Mouse (Mus musculus) bone marrow macrophage, adult 2 months (primary cell): ENCODE results near the gene Nagpa. TPM values are rescaled to one million over a fixed set of nuclear protein-coding genes. Genes with fewer than 3 reads are reported as not detected.
"Not testable (repeated sequence)": the region's sequence is repeated elsewhere in the genome, so short reads cannot be mapped to it uniquely, and the experiment has no call there.

Source experiments
- H3K27ac ChIP-seq: 2 replicates; pipeline ENCODE4 v1.5.1; 2012; ENCODE audit warnings: low read depth, low read length; ENCODE audit not compliant: insufficient read depth
- H3K4me1 ChIP-seq: 2 replicates; pipeline ENCODE4 v1.6.1; 2012; ENCODE audit warnings: low read length; ENCODE audit not compliant: control insufficient read depth, insufficient read depth
- H3K4me3 ChIP-seq: 2 replicates; pipeline ENCODE4 v1.5.1; 2012; ENCODE audit warnings: mild to moderate bottlenecking, low read length, moderate library complexity; ENCODE audit not compliant: insufficient read depth
- CTCF ChIP-seq: IDR thresholded peaks from 2 replicates; pipeline ENCODE4 v1.5.1; 2012; ENCODE audit warnings: low read depth, mild to moderate bottlenecking, low read length, moderate library complexity
- POLR2A ChIP-seq: IDR thresholded peaks from 2 replicates; pipeline ENCODE4 v1.6.1; 2012; ENCODE audit warnings: mild to moderate bottlenecking, low read depth, low read length, borderline replicate concordance
- polyA plus RNA-seq: library from polyadenylated mRNA; stranded (reverse); fragments of >200 nt; gene quantifications from 2 replicates; pipeline ENCODE4 v1.2.4, GENCODE M21; 2012; ENCODE audit not compliant: missing spikeins, insufficient read depth, insufficient read length

Gene Nagpa
- 49.7 and 66.8 TPM in 2 replicates for polyA plus RNA-seq

DNA sequence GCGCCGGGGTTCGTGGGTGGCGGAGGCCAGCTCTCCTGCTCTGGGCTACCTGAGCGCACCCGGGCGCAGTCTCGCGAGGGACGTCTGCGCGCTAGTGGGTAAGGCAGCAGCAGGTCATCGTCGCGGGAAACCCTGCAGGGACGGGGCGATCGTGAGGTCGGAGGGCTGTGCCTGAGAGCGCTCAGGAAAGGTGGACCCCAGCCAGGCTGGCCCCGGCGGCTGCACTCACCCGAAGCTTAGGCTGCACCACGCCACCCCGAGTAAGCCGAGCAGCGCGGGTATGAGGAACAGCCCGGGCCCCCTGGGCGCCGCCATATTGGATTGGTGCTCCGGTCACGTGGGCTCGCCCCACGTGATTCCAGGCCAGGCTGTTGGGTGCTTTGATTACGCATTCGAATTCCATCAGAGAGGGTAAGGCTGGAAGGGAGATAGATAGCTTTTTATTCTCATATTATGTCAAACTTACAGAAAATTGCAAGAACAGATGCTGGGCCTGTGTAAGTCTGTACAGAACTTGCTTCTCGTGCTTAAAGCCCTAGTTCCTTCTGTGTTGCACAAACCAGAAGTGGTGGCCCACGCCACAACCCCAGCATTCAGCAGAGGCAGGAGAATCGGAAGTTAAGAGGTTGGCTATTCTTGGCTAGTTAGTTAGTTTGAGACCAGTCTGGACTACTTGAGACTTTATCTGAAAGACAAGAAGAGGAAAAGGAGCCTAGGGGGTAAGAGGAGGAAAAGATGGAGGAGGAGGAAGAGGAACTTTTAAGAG is at the start of gene Nagpa:
TSS of gene Nagpa (minus strand) at position 345 of the 766 bp plus-strand sequence.
- Histone ChIP-seq H3K4me3 (peak within 1 kb of the TSS; percentile 96), H3K27ac (peak within 1 kb of the TSS; percentile 89)
- TF ChIP-seq POLR2A (peak; percentile 87), CTCF (no peak)

GRCm38 (mm10) chr16:5252260-5252659 is 48.4 kb upstream of the Nagpa start:
- peaks cover 20% of the 10 kb centered on the region for H3K4me1 ChIP-seq
- TF ChIP-seq POLR2A: no peak
- no peak for TF ChIP-seq CTCF
- H3K27ac ChIP-seq: no peak overlapping the region
- no peak overlapping the region for H3K4me3 ChIP-seq

More for the DNA sequence above, at the start of gene Nagpa:
- peaks cover 31% of the 10 kb centered on the region for H3K4me1 ChIP-seq

DNA sequence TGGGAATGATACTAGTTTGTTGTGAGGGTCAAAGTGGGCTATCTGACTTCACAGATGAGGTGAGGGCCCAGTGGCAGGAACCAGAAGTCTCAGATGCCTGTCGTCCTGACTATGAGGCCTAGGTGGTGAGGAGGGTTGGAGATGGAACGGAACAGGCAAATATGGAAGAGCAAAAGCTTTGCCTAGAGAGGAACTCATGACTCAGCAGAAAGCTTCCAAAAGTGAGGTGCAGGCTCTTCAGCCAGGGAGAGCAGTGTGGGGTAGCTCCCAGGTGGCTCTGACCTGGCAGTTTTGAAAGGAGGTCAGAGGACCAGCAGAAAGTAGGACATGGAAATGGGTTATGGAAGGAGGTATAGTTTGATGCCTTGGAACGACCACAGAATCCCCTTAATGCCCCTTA is 47.1 kb upstream of the Nagpa start:
- no peak overlapping the region for H3K27ac ChIP-seq
- peaks cover 18% of the 10 kb centered on the region for H3K4me1 ChIP-seq
- H3K4me3 ChIP-seq: no peak overlapping the region
- TF ChIP-seq CTCF (no peak), POLR2A (no peak)

GRCm38 (mm10) chr16:5244411-5244810 is 40.6 kb upstream of the Nagpa start:
- Histone ChIP-seq H3K4me3 (no peak overlapping the region), H3K27ac (no peak overlapping the region), H3K4me1 (no peaks in the 10 kb centered on the region)
- TF ChIP-seq CTCF (peak; percentile 96), POLR2A (no peak)

DNA sequence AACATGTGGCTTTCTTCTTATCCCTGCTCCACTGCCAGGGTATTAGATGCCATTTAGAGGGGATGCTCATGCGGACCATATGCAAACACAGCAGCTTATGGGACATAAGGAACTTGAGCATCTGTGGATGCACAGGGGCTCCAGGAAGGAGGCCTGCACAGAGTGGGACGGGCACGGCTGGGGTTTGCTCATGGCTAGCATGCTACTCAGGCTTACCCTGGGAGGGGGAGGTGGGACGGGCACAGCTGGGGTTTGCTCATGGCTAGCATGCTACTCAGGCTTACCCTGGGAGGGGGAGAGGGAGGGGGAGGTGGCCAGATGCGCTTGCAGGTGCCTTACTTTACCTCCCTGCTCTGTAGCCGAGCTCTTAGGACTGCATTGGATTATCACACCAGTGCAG is 39.1 kb upstream of the Nagpa start:
- Histone ChIP-seq H3K27ac (no peak overlapping the region), H3K4me3 (no peak overlapping the region), H3K4me1 (no peaks in the 10 kb centered on the region)
- TF ChIP-seq POLR2A: no peak

- TF ChIP-seq POLR2A (no peak), CTCF (no peak)
- no peak overlapping the region for H3K4me3 ChIP-seq
- no peak overlapping the region for H3K27ac ChIP-seq
- no peaks in the 10 kb centered on the region for H3K4me1 ChIP-seq
These were observed 38.5 kb upstream of the Nagpa start for GRCm38 (mm10) chr16:5242355-5242754.

DNA sequence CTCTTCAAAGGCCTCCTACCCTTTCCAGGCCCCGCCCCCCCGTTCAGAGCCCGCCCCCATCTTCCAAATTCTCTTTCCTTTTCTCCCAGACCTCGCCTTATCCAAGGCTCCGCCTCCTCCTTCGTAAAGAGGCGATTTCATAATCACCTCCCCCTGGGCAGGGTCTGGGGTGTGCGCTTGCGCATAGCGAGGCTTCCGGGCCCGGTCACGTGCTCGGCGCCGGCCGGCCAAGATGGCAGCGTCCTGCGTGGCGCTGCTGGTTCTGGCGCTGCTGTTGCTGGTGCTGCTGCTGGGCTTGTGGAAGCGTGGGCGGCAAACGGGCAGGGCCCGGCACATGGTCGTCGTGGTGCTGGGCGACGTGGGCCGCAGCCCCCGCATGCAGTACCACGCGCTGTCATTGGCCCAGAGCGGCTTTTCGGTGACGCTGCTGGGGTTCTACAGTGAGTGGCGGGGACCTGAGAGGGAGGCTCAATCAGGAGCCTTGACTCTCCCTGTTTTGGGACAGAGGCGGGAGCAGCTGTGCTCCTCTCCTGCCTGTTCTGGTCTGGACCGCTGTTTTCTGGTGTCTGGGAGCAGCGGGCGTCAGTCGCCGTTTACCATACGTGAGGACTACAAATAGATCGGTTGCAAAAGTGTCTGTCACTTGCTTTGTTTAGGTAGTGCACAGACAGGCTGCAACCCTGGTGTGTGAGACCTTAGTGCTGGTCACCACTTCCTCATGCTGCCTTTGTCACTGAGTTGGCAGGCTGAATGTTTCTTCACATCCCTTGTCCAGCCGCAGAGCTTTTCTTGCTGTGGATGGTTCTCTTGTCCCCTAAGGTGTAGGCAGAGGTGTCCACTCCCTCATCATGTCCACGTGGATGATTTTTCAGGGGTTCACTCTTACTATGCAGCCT is 29.9 kb upstream of the Nagpa start, which contains the start of gene Alg1:
TSS of gene Alg1 (plus strand) at position 204 of the 896 bp plus-strand sequence.
- Histone ChIP-seq H3K4me3 (peak within 1 kb of the TSS; percentile 81), H3K27ac (peak within 1 kb of the TSS; percentile 64), H3K4me1 (peaks cover 9% of the 10 kb centered on the region; the same call in 1 of the 2 replicates)
- TF ChIP-seq POLR2A (peak; percentile 96), CTCF (no peak)

- H3K4me1 ChIP-seq: peaks cover 9% of the 10 kb centered on the region; the same call in 1 of the 2 replicates
- no peak overlapping the region for H3K27ac ChIP-seq
- H3K4me3 ChIP-seq: no peak overlapping the region
- no peak for TF ChIP-seq POLR2A
- TF ChIP-seq CTCF: no peak
These were observed 29.2 kb upstream of the Nagpa start for GRCm38 (mm10) chr16:5232982-5233381.

DNA sequence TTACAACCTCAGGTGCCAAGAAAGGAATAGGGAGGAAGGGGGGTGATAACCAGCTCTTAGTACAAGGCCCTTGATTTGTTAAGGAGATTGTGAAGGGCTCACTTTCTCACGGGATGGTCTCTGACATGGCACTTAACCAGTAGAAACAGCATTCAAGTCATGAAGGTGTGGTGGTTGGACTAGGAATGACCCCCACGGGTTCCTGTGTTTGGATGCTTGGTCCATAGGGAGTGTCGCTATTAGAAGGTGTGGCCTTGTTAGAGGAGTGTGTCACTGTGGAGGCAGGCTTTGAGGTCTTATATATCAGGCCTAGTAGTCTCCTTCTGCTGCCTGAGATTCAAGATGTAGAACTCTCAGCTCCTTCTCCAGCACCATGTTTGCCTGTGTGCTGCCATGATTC is 24.3 kb upstream of the Nagpa start:
- H3K27ac ChIP-seq, H3K4me1 ChIP-seq, H3K4me3 ChIP-seq: not testable (repeated sequence)

DNA sequence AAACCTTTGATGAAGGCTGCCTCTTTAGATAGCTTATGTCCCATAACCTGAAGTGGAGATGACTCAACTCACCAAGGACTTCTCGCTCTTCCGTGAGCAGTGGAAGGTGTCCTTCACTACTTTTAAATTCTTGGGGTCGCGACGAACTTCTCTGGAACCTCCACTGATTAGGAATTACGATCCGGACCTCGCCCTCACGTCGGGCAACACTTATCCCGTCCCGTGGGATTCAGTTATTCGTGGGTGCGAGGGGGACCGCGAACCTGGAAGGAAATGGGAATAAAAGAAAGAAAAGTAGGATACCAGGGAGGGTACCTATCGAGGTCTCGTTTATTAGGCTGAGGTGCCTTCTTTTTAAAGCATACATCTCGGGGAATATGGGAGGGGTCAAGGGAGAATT is 23.7 kb upstream of the Nagpa start:
- not testable (repeated sequence) for H3K27ac ChIP-seq, H3K4me3 ChIP-seq, H3K4me1 ChIP-seq

DNA sequence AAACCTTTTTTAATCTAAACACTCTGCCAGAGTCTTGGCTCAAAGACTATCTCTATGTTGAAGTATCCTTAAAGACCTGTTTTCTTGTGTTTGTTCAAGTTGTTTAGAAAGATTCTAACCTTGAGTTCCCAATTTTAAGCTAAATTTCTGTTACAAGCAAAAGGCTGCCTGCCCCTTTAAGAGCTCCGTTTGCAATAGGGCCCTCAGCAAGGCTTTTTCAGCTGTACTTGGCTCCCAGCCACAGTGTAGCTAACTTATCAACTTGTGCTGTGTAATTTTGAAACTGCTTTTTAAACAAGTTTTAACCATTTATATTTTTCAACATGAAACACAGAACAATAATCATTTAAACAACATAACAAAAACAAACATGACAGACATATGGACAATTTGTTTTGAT is 22.7 kb upstream of the Nagpa start:
- not testable (repeated sequence) for H3K27ac ChIP-seq, H3K4me1 ChIP-seq, H3K4me3 ChIP-seq
